Mouse (Mus musculus): Measurements from ENCODE around the gene Dnmt3b. TPM values are rescaled to one million over a fixed set of nuclear protein-coding genes. Genes with fewer than 3 reads are reported as not detected.
"Not testable (repeated sequence)": the region's sequence is repeated elsewhere in the genome, so short reads cannot be mapped to it uniquely, and the experiment has no call there.

Gene Dnmt3b
- total RNA-seq, 2 experiments from 2014 or later = 0.85 to 1.5 TPM

GRCm38 (mm10) chr2:153693413-153693812, 44.2 kb downstream of the Dnmt3b start:
- intact Hi-C loops (cut with DNase I); DNase-seq (ENCODE audit: low spot score in 2 of 2): not testable (repeated sequence)

- DNase-seq (ENCODE audit: low spot score in 2 of 2) = peak; percentile 5 to 6
Measured at GRCm38 (mm10) chr2:153694462-153695085, 45.3 kb downstream of the Dnmt3b start.

GRCm38 (mm10) chr2:153696352-153696751, 47.1 kb downstream of the Dnmt3b start, which contains the start of gene Dnmt3c:
Gene Dnmt3c (plus strand): TSS chr2:153696652.
- no peak for DNase-seq (ENCODE audit: low spot score in 2 of 2)
- intact Hi-C loops (cut with DNase I) = no loop called here

More at GRCm38 (mm10) chr2:153694462-153695085, 45.3 kb downstream of the Dnmt3b start:
- intact Hi-C loops (cut with DNase I) = no loop called here

GRCm38 (mm10) chr2:153703389-153703788, 54.1 kb downstream of the Dnmt3b start:
- DNase-seq (ENCODE audit: low spot score in 2 of 2) = no peak
- intact Hi-C loops (cut with DNase I) = no loop called here

GRCm38 (mm10) chr2:153710701-153711330, 61.6 kb downstream of the Dnmt3b start:
- intact Hi-C loops (cut with DNase I) = loop anchor here (2.0 to 5.0 kb wide), 2 partner anchors 86 to 140 kb away; no protein-coding TSS in a partner anchor
- peak; percentile 4 to 19 for DNase-seq (ENCODE audit: low spot score in 2 of 2)

GRCm38 (mm10) chr2:153712646-153713091, 63.4 kb downstream of the Dnmt3b start:
- peak; percentile 13 to 43 for DNase-seq (ENCODE audit: low spot score in 2 of 2)
- intact Hi-C loops (cut with DNase I) = loop anchor here (5.0 kb wide), 1 partner anchor 85 kb away; no protein-coding TSS in a partner anchor

GRCm38 (mm10) chr2:153713227-153713626, 64.0 kb downstream of the Dnmt3b start:
- intact Hi-C loops (cut with DNase I) = loop anchor here (5.0 kb wide), 1 partner anchor 84 kb away; no protein-coding TSS in a partner anchor
- peak; percentile 52 to 71 for DNase-seq (ENCODE audit: low spot score in 2 of 2)

GRCm38 (mm10) chr2:153717861-153718260, 68.6 kb downstream of the Dnmt3b start:
- intact Hi-C loops (cut with DNase I) = loop anchor here (1.0 kb wide), 1 partner anchor 45 kb away; no protein-coding TSS in a partner anchor
- not testable (repeated sequence) for DNase-seq (ENCODE audit: low spot score in 2 of 2)

- DNase-seq (ENCODE audit: low spot score in 2 of 2) = no peak
- intact Hi-C loops (cut with DNase I) = no loop called here
Measured at GRCm38 (mm10) chr2:153723098-153723497, 73.8 kb downstream of the Dnmt3b start.

- no peak for DNase-seq (ENCODE audit: low spot score in 2 of 2)
- intact Hi-C loops (cut with DNase I) = no loop called here
Measured at GRCm38 (mm10) chr2:153724424-153724823, 75.2 kb downstream of the Dnmt3b start.

- no peak for DNase-seq (ENCODE audit: low spot score in 2 of 2)
- intact Hi-C loops (cut with DNase I) = no loop called here
Measured at GRCm38 (mm10) chr2:153724871-153725270, 75.6 kb downstream of the Dnmt3b start.

- intact Hi-C loops (cut with DNase I) = no loop called here
- no peak for DNase-seq (ENCODE audit: low spot score in 2 of 2)
Measured at GRCm38 (mm10) chr2:153725291-153725690, 76.0 kb downstream of the Dnmt3b start.

GRCm38 (mm10) chr2:153734033-153734432, 84.8 kb downstream of the Dnmt3b start:
- intact Hi-C loops (cut with DNase I) = no loop called here
- DNase-seq (ENCODE audit: low spot score in 2 of 2) = no peak

Other genes with a start within 250 kb of the Dnmt3b start
- not detected for gene 4930404H24Rik, start 156.7 kb upstream of the Dnmt3b start, total RNA-seq (2021)
- 10 to 100 TPM; 45.0 to 48.4 TPM for gene Nol4l, start 119.5 kb upstream of the Dnmt3b start, total RNA-seq (2021)
- 10 to 100 TPM; 28.4 to 29.4 TPM for gene Commd7, start 16.7 kb upstream of the Dnmt3b start, total RNA-seq (2021)
- not detected for gene Dnmt3c, start 47.2 kb downstream of the Dnmt3b start, total RNA-seq (2021)
- gene Mapre1, start 91.8 kb downstream of the Dnmt3b start, total RNA-seq (2021) = 100 to 1,000 TPM in 1 of 2 experiments, 10 to 100 TPM in 1; 92.4 to 101 TPM
- gene Efcab8, start 130.5 kb downstream of the Dnmt3b start, total RNA-seq (2021) = under 1 TPM; 0.37 to 0.39 TPM
- not detected for gene Sun5, start 221.6 kb downstream of the Dnmt3b start, total RNA-seq (2021)
- gene Bpifb2, start 225.6 kb downstream of the Dnmt3b start, total RNA-seq (2021) = not detected